Mouse (Mus musculus): ENCODE results near the gene Ascl5. TPM values are rescaled to one million over a fixed set of nuclear protein-coding genes. Genes with fewer than 3 reads are reported as not detected.
A peak's percentile ranks its signal among the peaks of the same experiment; 100 is the strongest.

Gene Ascl5
- total and polyA plus RNA-seq, 3 experiments = not detected

- no peak for TF ChIP-seq TAL1 (IDR thresholded peaks at IDR 0.05; ENCODE audit: low read length)
- peak; percentile 74 for TF ChIP-seq USF1 (IDR thresholded peaks at IDR 0.05; ENCODE audit: low read depth, low read length)
- TF ChIP-seq MXI1 (IDR thresholded peaks at IDR 0.05; ENCODE audit: low read depth, low read length) = peak; percentile 91
- no peak for TF ChIP-seq TBP (IDR thresholded peaks at IDR 0.05; ENCODE audit: low read depth, low read length)
- TF ChIP-seq ZNF384 (IDR thresholded peaks at IDR 0.05; ENCODE audit: low read depth, low read length) = no peak
- no peak for TF ChIP-seq NRF1 (IDR thresholded peaks at IDR 0.05; ENCODE audit: insufficient read depth, low read depth, low read length, poor library complexity, severe bottlenecking)
- TF ChIP-seq SIN3A (IDR thresholded peaks at IDR 0.05; ENCODE audit: low read length) = peak; percentile 41; the same call in 1 of the 2 replicates
- TF ChIP-seq MAX (IDR thresholded peaks at IDR 0.05; ENCODE audit: low read length) = peak; percentile 46
- H3K27ac ChIP-seq (ENCODE audit: control insufficient read depth, low read depth, low read length) = no peak overlapping the region
- peak overlapping the region; percentile 60 to 64 for H3K4me3 ChIP-seq (ENCODE audit: control insufficient read depth in 1 of 2, insufficient read depth in 1 of 2, low read depth in 2 of 2, low read length in 2 of 2)
- peak overlapping the region; percentile 44 for H3K9ac ChIP-seq (ENCODE audit: control insufficient read depth, low read depth, low read length, poor library complexity, severe bottlenecking)
- no peaks in the 10 kb centered on the region for H3K9me3 ChIP-seq (replicated peaks; ENCODE audit: insufficient read depth, low read length)
- peaks cover 0 to 13% of the 10 kb centered on the region in 2 experiments; a peak in 2 of 4 replicates for H3K36me3 ChIP-seq (ENCODE audit: control insufficient read depth in 1 of 2, insufficient read depth in 2 of 2, low read length in 2 of 2)
- no peak for DNase-seq (ENCODE audit: low read depth, low spot score)
- peaks cover 6 to 18% of the 10 kb centered on the region in 2 experiments for H3K4me1 ChIP-seq (ENCODE audit: control insufficient read depth in 1 of 2, insufficient read depth in 2 of 2, low read length in 2 of 2)
- H3K27me3 ChIP-seq (ENCODE audit: control insufficient read depth in 1 of 2, insufficient read depth in 2 of 2, low read length in 2 of 2) = no peaks in the 10 kb centered on the region; a peak in 3 of 4 replicates
- no peaks in the 10 kb centered on the region for H3K79me2 ChIP-seq (ENCODE audit: control insufficient read depth, insufficient read depth, low read length, poor library complexity)
Measured at GRCm38 (mm10) chr1:136008159-136008533, 42.5 kb upstream of the Ascl5 start.

DNA sequence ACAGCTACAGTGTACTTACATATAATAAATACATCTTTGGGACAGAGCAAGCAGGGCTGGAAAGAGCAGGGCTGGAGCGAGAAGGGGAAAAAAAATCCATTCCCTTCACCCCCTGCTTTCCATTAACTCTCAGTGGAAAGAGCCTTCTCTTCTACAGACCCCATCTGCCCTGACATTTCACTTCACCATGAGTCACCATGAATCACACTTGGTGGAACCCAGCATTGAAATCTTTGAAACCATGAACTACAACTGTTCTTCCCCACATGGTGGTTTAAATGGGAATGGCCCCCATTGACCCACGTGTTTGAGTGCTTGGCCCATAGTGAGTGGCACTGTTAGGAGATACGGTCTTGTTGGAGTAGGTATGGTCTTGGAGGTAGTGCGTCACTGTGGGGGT, 40.4 kb upstream of the Ascl5 start:
- H3K27ac ChIP-seq (ENCODE audit: control insufficient read depth, low read depth, low read length) = no peak overlapping the region
- peaks cover 17 to 36% of the 10 kb centered on the region in 2 experiments for H3K4me1 ChIP-seq (ENCODE audit: control insufficient read depth in 1 of 2, insufficient read depth in 2 of 2, low read length in 2 of 2)
- H3K4me3 ChIP-seq (ENCODE audit: control insufficient read depth in 1 of 2, insufficient read depth in 1 of 2, low read depth in 2 of 2, low read length in 2 of 2) = no peak overlapping the region
- peaks cover 0 to 30% of the 10 kb centered on the region in 2 experiments; a peak in 2 of 4 replicates for H3K36me3 ChIP-seq (ENCODE audit: control insufficient read depth in 1 of 2, insufficient read depth in 2 of 2, low read length in 2 of 2)
- H3K9ac ChIP-seq (ENCODE audit: control insufficient read depth, low read depth, low read length, poor library complexity, severe bottlenecking) = no peak overlapping the region
- TF ChIP-seq POLR2A (IDR thresholded peaks at IDR 0.05; ENCODE audit: control insufficient read depth in 1 of 2, insufficient read depth in 1 of 2, low read depth in 1 of 2, low read length in 2 of 2, poor library complexity in 1 of 2) (no peak), USF2 (IDR thresholded peaks at IDR 0.05; ENCODE audit: borderline replicate concordance in 1 of 2, insufficient read depth in 1 of 2, low read depth in 1 of 2, low read length in 2 of 2) (no peak), NRF1 (IDR thresholded peaks at IDR 0.05; ENCODE audit: insufficient read depth, low read depth, low read length, poor library complexity, severe bottlenecking) (no peak), POLR2AphosphoS2 (IDR thresholded peaks at IDR 0.05; ENCODE audit: low read length) (no peak)
- no peaks in the 10 kb centered on the region for H3K9me3 ChIP-seq (replicated peaks; ENCODE audit: insufficient read depth, low read length)
- no peak for DNase-seq (ENCODE audit: low read depth, low spot score)
- H3K27me3 ChIP-seq (ENCODE audit: control insufficient read depth in 1 of 2, insufficient read depth in 2 of 2, low read length in 2 of 2) = no peaks in the 10 kb centered on the region; a peak in 3 of 4 replicates
- H3K79me2 ChIP-seq (ENCODE audit: control insufficient read depth, insufficient read depth, low read length, poor library complexity) = no peaks in the 10 kb centered on the region

GRCm38 (mm10) chr1:136013513-136013912, 37.1 kb upstream of the Ascl5 start:
- H3K4me1 ChIP-seq (ENCODE audit: control insufficient read depth in 1 of 2, insufficient read depth in 2 of 2, low read length in 2 of 2) = peaks cover 20 to 44% of the 10 kb centered on the region in 2 experiments
- no peak overlapping the region for H3K9ac ChIP-seq (ENCODE audit: control insufficient read depth, low read depth, low read length, poor library complexity, severe bottlenecking)
- H3K9me3 ChIP-seq (replicated peaks; ENCODE audit: insufficient read depth, low read length) = no peaks in the 10 kb centered on the region
- H3K27me3 ChIP-seq (ENCODE audit: control insufficient read depth in 1 of 2, insufficient read depth in 2 of 2, low read length in 2 of 2) = no peaks in the 10 kb centered on the region
- peak; percentile 46 for DNase-seq (ENCODE audit: low read depth, low spot score)
- peaks cover 0 to 37% of the 10 kb centered on the region in 2 experiments; a peak in 2 of 4 replicates for H3K36me3 ChIP-seq (ENCODE audit: control insufficient read depth in 1 of 2, insufficient read depth in 2 of 2, low read length in 2 of 2)
- H3K27ac ChIP-seq (ENCODE audit: control insufficient read depth, low read depth, low read length) = peak overlapping the region; percentile 80
- no peak overlapping the region for H3K4me3 ChIP-seq (ENCODE audit: control insufficient read depth in 1 of 2, insufficient read depth in 1 of 2, low read depth in 2 of 2, low read length in 2 of 2)
- H3K79me2 ChIP-seq (ENCODE audit: control insufficient read depth, insufficient read depth, low read length, poor library complexity) = peaks cover 5% of the 10 kb centered on the region; the same call in 1 of the 2 replicates
- no peak for TF ChIP-seq CHD1 (IDR thresholded peaks at IDR 0.05; ENCODE audit: low read depth, low read length)
- no peak for TF ChIP-seq NRF1 (IDR thresholded peaks at IDR 0.05; ENCODE audit: insufficient read depth, low read depth, low read length, poor library complexity, severe bottlenecking)
- TF ChIP-seq RCOR1 (IDR thresholded peaks at IDR 0.05; ENCODE audit: low read depth, low read length) = no peak
- peak; percentile 53; the same call in 1 of the 2 replicates for TF ChIP-seq MXI1 (IDR thresholded peaks at IDR 0.05; ENCODE audit: low read depth, low read length)
- TF ChIP-seq USF2 (IDR thresholded peaks at IDR 0.05; ENCODE audit: borderline replicate concordance in 1 of 2, insufficient read depth in 1 of 2, low read depth in 1 of 2, low read length in 2 of 2) = no peak
- no peak for TF ChIP-seq SMC3 (IDR thresholded peaks at IDR 0.05; ENCODE audit: low read depth, low read length)
- no peak for TF ChIP-seq USF1 (IDR thresholded peaks at IDR 0.05; ENCODE audit: low read depth, low read length)
- no peak for TF ChIP-seq MAFK (IDR thresholded peaks at IDR 0.05; ENCODE audit: borderline replicate concordance, low read depth, low read length)
- no peak for TF ChIP-seq GABPA (IDR thresholded peaks at IDR 0.05; ENCODE audit: low read depth, low read length)
- no peak for TF ChIP-seq TBP (IDR thresholded peaks at IDR 0.05; ENCODE audit: low read depth, low read length)
- TF ChIP-seq BHLHE40 (IDR thresholded peaks at IDR 0.05; ENCODE audit: borderline replicate concordance, low read depth, low read length) = no peak
- TF ChIP-seq UBTF (IDR thresholded peaks at IDR 0.05; ENCODE audit: borderline replicate concordance, insufficient read depth, low read depth, low read length) = no peak
- peak; percentile 47 to 50; a peak in 2 of 4 replicates for TF ChIP-seq EP300 (IDR thresholded peaks at IDR 0.05; ENCODE audit: low read depth in 1 of 2, low read length in 2 of 2)
- no peak for TF ChIP-seq TAL1 (IDR thresholded peaks at IDR 0.05; ENCODE audit: low read length)
- no peak for TF ChIP-seq ZKSCAN1 (IDR thresholded peaks at IDR 0.05; ENCODE audit: low read depth, low read length)
- no peak for TF ChIP-seq MEF2A (IDR thresholded peaks at IDR 0.05; ENCODE audit: extremely low read depth, insufficient replicate concordance, low read depth, low read length, poor library complexity, severe bottlenecking)
- no peak for TF ChIP-seq POLR2A (IDR thresholded peaks at IDR 0.05; ENCODE audit: control insufficient read depth in 1 of 2, insufficient read depth in 1 of 2, low read depth in 1 of 2, low read length in 2 of 2, poor library complexity in 1 of 2)
- TF ChIP-seq TCF12 (IDR thresholded peaks at IDR 0.05; ENCODE audit: low read depth, low read length) = peak; percentile 53

Data from MEL (cell line).